Mouse (Mus musculus): Measurements from ENCODE around the gene Cfap221.

GRCm38 (mm10) chr1:120025050-120025439 lies 28.0 kb upstream of the Cfap221 start:
- TF ChIP-seq CTCF (IDR thresholded peaks at IDR 0.05; ENCODE audit: control insufficient read depth, insufficient read depth, insufficient replicate concordance, low read depth, low read length), result no peak
- TF ChIP-seq POLR2A (IDR thresholded peaks at IDR 0.05; ENCODE audit: control insufficient read depth, low read depth, low read length), result no peak

Data from testis, adult 2 months (tissue).